Mouse (Mus musculus) lung, embryonic 16.5 days (tissue): ENCODE measurements around the gene Ccdc152. TPM values are rescaled to one million over a fixed set of nuclear protein-coding genes. Genes with fewer than 3 reads are reported as not detected.

Experiments used
- ATAC-seq: fragments of 200-750 bp; cut with Nextera tagmentation; 2 replicates; pipeline ENCODE4 v1.8.0; 2017; ENCODE audit warnings: low read depth, mild to moderate bottlenecking, moderate library complexity
- H3K27ac ChIP-seq: fragments of 300-500 bp; sonication (generic); 2 replicates; pipeline ENCODE4 v1.5.1; 2014; ENCODE audit warnings: mild to moderate bottlenecking, control low read depth, low read length
- H3K27me3 ChIP-seq: fragments of 300-500 bp; sonication (generic); 2 replicates; pipeline ENCODE4 v1.6.1; 2014; ENCODE audit warnings: low read depth, low read length, mixed read lengths; ENCODE audit not compliant: control insufficient read depth, insufficient read depth
- H3K36me3 ChIP-seq: fragments of 300-500 bp; sonication (generic); 2 replicates; pipeline ENCODE4 v1.6.1; 2014; ENCODE audit warnings: low read length; ENCODE audit not compliant: control insufficient read depth, insufficient read depth
- H3K4me1 ChIP-seq: fragments of 300-500 bp; sonication (generic); replicated peaks from 2 replicates; pipeline ENCODE4 v1.6.1; 2014; ENCODE audit warnings: low read length, mixed read lengths; ENCODE audit not compliant: control insufficient read depth, insufficient read depth
- H3K4me2 ChIP-seq: fragments of 300-500 bp; sonication (generic); 2 replicates; pipeline ENCODE4 v1.6.1; 2014; ENCODE audit warnings: low read depth, low read length, control low read depth
- H3K4me3 ChIP-seq: fragments of 300-500 bp; sonication (generic); 2 replicates; pipeline ENCODE4 v1.5.1; 2014; ENCODE audit warnings: mild to moderate bottlenecking, low read length, control low read depth
- H3K9ac ChIP-seq: fragments of 300-500 bp; sonication (generic); 2 replicates; pipeline ENCODE4 v1.6.1; 2014; ENCODE audit warnings: low read length, control low read depth
- H3K9me3 ChIP-seq: fragments of 300-500 bp; sonication (generic); 2 replicates; pipeline ENCODE4 v1.6.1; 2016; ENCODE audit warnings: low read length; ENCODE audit not compliant: control insufficient read depth
- WGBS: fragments of 180-500 bp; shearing (Covaris S2); extraction: QIAGEN DNeasy Blood & Tissue Kit; methylation state at CpG from one replicate; pipeline ENCODE4 v1.1.7; 2014; 5-methylcytosine and 5-hydroxymethylcytosine counted together
- polyA plus RNA-seq: library from polyadenylated mRNA; unstranded; fragments of >200 nt; fragmentation: Nextera tagmentation; extraction: Ambion mirVana; gene quantifications from 2 replicates; pipeline ENCODE4 v1.2.1, GENCODE M21; 2015

Gene Ccdc152
- polyA plus RNA-seq, 1 experiment from 2014 or later = 0.28 TPM

DNA sequence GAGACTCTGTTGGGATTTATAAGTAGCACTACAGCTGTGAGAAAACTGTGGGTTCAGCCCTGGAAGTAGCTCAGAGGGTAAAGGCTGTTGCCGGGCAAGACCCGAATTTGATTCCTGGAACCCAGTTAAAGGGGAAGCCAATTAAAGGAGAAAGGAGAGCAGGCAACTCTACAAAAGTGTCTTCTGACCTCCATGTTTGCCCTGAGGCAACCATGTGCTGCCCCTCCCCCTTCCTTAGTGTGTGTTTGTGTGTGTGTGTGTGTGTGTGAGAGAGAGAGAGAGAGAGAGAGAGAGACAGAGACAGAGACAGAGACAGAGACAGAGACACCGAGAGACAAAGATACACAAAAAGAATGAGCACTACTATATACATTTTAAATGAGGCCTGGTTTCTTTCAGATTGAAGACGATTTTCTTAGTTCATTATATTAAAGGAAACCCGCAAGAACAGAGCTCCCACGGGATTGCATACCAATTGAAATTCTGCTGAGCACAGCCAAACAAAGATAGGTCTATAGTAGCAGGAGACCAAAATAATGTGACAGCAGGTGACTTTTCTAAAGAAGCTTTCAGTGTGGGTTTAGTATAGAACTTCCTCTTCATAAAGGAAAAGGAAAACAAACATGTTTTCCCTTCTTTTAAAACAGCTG lies 33.2 kb downstream of the Ccdc152 start:
- no peaks in the 10 kb centered on the region for H3K9me3 ChIP-seq
- no peaks in the 10 kb centered on the region for H3K27me3 ChIP-seq
- peaks cover 13% of the 10 kb centered on the region for H3K4me1 ChIP-seq
- peak; percentile 23 for ATAC-seq
- H3K27ac ChIP-seq = peak overlapping the region; percentile 89
- H3K36me3 ChIP-seq = peaks cover 2% of the 10 kb centered on the region; the same call in 1 of the 2 replicates
- H3K9ac ChIP-seq = 0 out of 2 replicates have a peak overlapping the region, but pooled peaks have one; percentile 7
- WGBS = 33% methylated on average over 6 of the region's 6 CpGs
- H3K4me2 ChIP-seq = peak overlapping the region; percentile 52
- peak overlapping the region; percentile 50 for H3K4me3 ChIP-seq

DNA sequence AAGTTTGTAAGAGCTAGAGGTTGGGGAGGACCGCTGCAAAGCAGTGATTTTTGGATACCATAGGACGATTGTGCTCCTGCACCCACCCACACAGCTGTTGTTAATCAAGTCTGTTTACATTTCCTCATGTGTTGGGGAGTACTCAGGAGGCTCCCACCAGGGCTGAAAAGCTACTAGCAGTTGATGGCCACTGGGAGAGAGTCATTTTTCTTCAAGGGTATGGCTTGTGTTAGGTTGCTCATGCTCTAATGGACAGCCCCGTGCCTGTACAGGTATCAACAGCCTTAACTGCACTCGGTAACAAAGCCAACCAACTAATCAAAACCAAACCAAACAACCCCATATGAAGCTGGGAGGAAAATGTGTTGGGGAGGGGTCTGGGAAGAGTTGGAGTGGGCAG lies 33.8 kb downstream of the Ccdc152 start:
- Histone ChIP-seq H3K36me3 (no peaks in the 10 kb centered on the region), H3K27me3 (no peaks in the 10 kb centered on the region), H3K4me3 (no peak overlapping the region), H3K27ac (no peak overlapping the region), H3K9ac (no peak overlapping the region), H3K4me2 (no peak overlapping the region), H3K9me3 (no peaks in the 10 kb centered on the region), H3K4me1 (peaks cover 13% of the 10 kb centered on the region)
- 56% methylated on average over 4 of the region's 4 CpGs for WGBS
- peak; percentile 11; the same call in 1 of the 2 replicates for ATAC-seq

- Histone ChIP-seq H3K4me1 (peaks cover 13% of the 10 kb centered on the region), H3K9me3 (no peaks in the 10 kb centered on the region), H3K27me3 (no peaks in the 10 kb centered on the region), H3K4me3 (no peak within 1 kb of the TSS), H3K27ac (no peak within 1 kb of the TSS), H3K36me3 (no peaks in the 10 kb centered on the region), H3K9ac (no peak within 1 kb of the TSS), H3K4me2 (no peak within 1 kb of the TSS)
- no peak for ATAC-seq
- 84% methylated on average over 6 of the region's 6 CpGs for WGBS
Observed at GRCm38 (mm10) chr15:3268247-3268646, 35.1 kb downstream of the Ccdc152 start, which contains the start of gene Selenop. TSS of gene Selenop (plus strand) at chr15:3268547.

GRCm38 (mm10) chr15:3264828-3265227 lies 38.5 kb downstream of the Ccdc152 start:
- Histone ChIP-seq H3K9ac (no peak overlapping the region), H3K4me3 (no peak overlapping the region), H3K27ac (no peak overlapping the region), H3K9me3 (no peaks in the 10 kb centered on the region), H3K4me1 (peaks cover 7% of the 10 kb centered on the region), H3K4me2 (no peak overlapping the region), H3K27me3 (no peaks in the 10 kb centered on the region), H3K36me3 (no peaks in the 10 kb centered on the region)
- ATAC-seq = no peak
- 84% methylated on average over 1 of the region's 1 CpGs for WGBS

GRCm38 (mm10) chr15:3264293-3264692 lies 39.0 kb downstream of the Ccdc152 start:
- no peaks in the 10 kb centered on the region for H3K36me3 ChIP-seq
- H3K27ac ChIP-seq = no peak overlapping the region
- 0 out of 2 replicates have a peak, but pooled peaks cover 4% of the 10 kb centered on the region for H3K4me1 ChIP-seq
- H3K9ac ChIP-seq = no peak overlapping the region
- no peak for ATAC-seq
- H3K4me3 ChIP-seq = no peak overlapping the region
- WGBS = 82% methylated on average over 4 of the region's 4 CpGs
- H3K27me3 ChIP-seq = no peaks in the 10 kb centered on the region
- no peaks in the 10 kb centered on the region for H3K9me3 ChIP-seq
- H3K4me2 ChIP-seq = no peak overlapping the region

DNA sequence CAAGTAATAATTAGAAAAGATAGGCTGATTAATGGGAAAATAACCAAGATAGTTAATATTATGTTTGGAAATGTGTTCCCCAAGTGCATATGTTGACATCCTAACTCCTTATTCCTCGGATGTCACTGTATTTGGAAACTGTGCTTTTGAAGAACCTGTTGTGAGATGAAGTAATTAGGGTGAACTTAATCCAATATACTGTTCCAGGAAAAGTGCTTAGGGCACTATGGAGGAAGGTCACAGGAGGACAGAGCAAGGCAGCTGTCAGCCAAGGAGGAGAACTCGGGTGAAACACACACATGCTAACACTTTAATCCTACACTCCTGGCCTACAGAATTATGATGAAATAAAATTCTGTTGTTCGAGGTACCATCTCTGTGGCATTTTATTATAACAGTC lies 40.4 kb downstream of the Ccdc152 start:
- H3K36me3 ChIP-seq = no peaks in the 10 kb centered on the region
- 0 out of 2 replicates have a peak, but pooled peaks cover 2% of the 10 kb centered on the region for H3K4me1 ChIP-seq
- no peaks in the 10 kb centered on the region for H3K27me3 ChIP-seq
- H3K9me3 ChIP-seq = no peaks in the 10 kb centered on the region
- no peak overlapping the region for H3K4me3 ChIP-seq
- no peak overlapping the region for H3K27ac ChIP-seq
- H3K9ac ChIP-seq = no peak overlapping the region
- 67% methylated on average over 3 of the region's 3 CpGs for WGBS
- ATAC-seq = no peak
- no peak overlapping the region for H3K4me2 ChIP-seq

DNA sequence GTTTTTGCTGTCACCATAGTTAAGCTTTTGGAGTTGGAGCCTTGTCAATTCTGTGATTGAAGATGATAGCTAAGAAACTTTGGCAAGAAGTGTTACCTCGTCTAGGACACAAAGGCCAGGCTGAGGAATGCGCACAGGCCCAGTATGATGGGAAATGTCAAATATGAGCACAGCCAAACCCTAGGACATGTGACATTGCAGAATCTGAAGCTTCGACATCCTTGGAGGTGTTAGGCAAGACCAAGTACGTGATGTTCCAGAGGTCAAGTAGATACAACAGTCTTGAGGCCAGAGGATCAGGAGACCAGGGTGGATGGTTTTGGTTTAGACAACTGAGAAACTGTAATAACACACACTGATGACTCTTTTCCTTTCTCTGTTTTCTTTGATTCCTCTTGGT lies 43.0 kb downstream of the Ccdc152 start:
- Histone ChIP-seq H3K9ac (no peak overlapping the region), H3K9me3 (no peaks in the 10 kb centered on the region), H3K4me3 (no peak overlapping the region), H3K36me3 (no peaks in the 10 kb centered on the region), H3K27ac (no peak overlapping the region), H3K4me2 (no peak overlapping the region), H3K27me3 (no peaks in the 10 kb centered on the region), H3K4me1 (no peaks in the 10 kb centered on the region)
- no peak for ATAC-seq
- WGBS = 70% methylated on average over 4 of the region's 4 CpGs

GRCm38 (mm10) chr15:3259025-3259424 lies 44.3 kb downstream of the Ccdc152 start:
- 69% methylated on average over 1 of the region's 1 CpGs for WGBS
- no peaks in the 10 kb centered on the region for H3K4me1 ChIP-seq
- no peaks in the 10 kb centered on the region for H3K9me3 ChIP-seq
- H3K27me3 ChIP-seq = no peaks in the 10 kb centered on the region
- no peak overlapping the region for H3K9ac ChIP-seq
- H3K36me3 ChIP-seq = no peaks in the 10 kb centered on the region
- H3K4me2 ChIP-seq = no peak overlapping the region
- no peak overlapping the region for H3K4me3 ChIP-seq
- ATAC-seq = no peak
- no peak overlapping the region for H3K27ac ChIP-seq

- peak; percentile 30 for ATAC-seq
- Histone ChIP-seq H3K9ac (no peak overlapping the region), H3K9me3 (no peaks in the 10 kb centered on the region), H3K4me1 (peaks cover 12% of the 10 kb centered on the region), H3K36me3 (no peaks in the 10 kb centered on the region), H3K27ac (peak overlapping the region; percentile 90), H3K27me3 (no peaks in the 10 kb centered on the region), H3K4me2 (no peak overlapping the region), H3K4me3 (no peak overlapping the region)
Observed at GRCm38 (mm10) chr15:3251718-3252067, 51.6 kb downstream of the Ccdc152 start.
